Mouse (Mus musculus) left cerebral cortex, adult 11 months (tissue): ENCODE measurements around the gene Golph3l.
A peak's percentile ranks its signal among the peaks of the same experiment; 100 is the strongest.
"Not testable (repeated sequence)": the region's sequence is repeated elsewhere in the genome, so short reads cannot be mapped to it uniquely, and the experiment has no call there.

Experiments
- DNase-seq: peaks from one replicate; pipeline ENCODE4 v3.0.0; 2022; ENCODE audit warnings: low spot score

Gene Golph3l

GRCm38 (mm10) chr3:95588604-95589086, at the start of gene Golph3l:
Golph3l (plus strand) TSS chr3:95588934.
- DNase-seq: peak; percentile 99

GRCm38 (mm10) chr3:95538936-95539335, 49.8 kb upstream of the Golph3l start:
- DNase-seq: no peak

- DNase-seq: no peak
These were observed 48.9 kb upstream of the Golph3l start for GRCm38 (mm10) chr3:95539837-95540236.

- DNase-seq: not testable (repeated sequence)
These were observed 47.5 kb upstream of the Golph3l start for GRCm38 (mm10) chr3:95541186-95541585.

- no peak for DNase-seq
These were observed 46.6 kb upstream of the Golph3l start for GRCm38 (mm10) chr3:95542171-95542570.

GRCm38 (mm10) chr3:95542981-95543380, 45.8 kb upstream of the Golph3l start:
- no peak for DNase-seq

GRCm38 (mm10) chr3:95550176-95550575, 38.6 kb upstream of the Golph3l start:
- no peak for DNase-seq

GRCm38 (mm10) chr3:95553986-95554385, 34.7 kb upstream of the Golph3l start:
- no peak for DNase-seq

- no peak for DNase-seq
These were observed 29.3 kb upstream of the Golph3l start, which contains the start of gene Hormad1 for GRCm38 (mm10) chr3:95559437-95559836. Hormad1 (plus strand) TSS chr3:95559677.

GRCm38 (mm10) chr3:95560738-95561137, 28.0 kb upstream of the Golph3l start:
- DNase-seq: no peak

GRCm38 (mm10) chr3:95561826-95562225, 26.9 kb upstream of the Golph3l start:
- no peak for DNase-seq

GRCm38 (mm10) chr3:95569585-95569984, 19.1 kb upstream of the Golph3l start:
- no peak for DNase-seq

- no peak for DNase-seq
These were observed 755 bp upstream of the Golph3l start for GRCm38 (mm10) chr3:95587754-95588603.

GRCm38 (mm10) chr3:95598734-95599133, 10.0 kb downstream of the Golph3l start:
- DNase-seq: no peak

- DNase-seq: no peak
These were observed 12.6 kb downstream of the Golph3l start for GRCm38 (mm10) chr3:95601287-95601686.

- no peak for DNase-seq
These were observed 17.4 kb downstream of the Golph3l start for GRCm38 (mm10) chr3:95606096-95606495.

GRCm38 (mm10) chr3:95609195-95609594, 20.5 kb downstream of the Golph3l start:
- DNase-seq: no peak

GRCm38 (mm10) chr3:95613996-95614395, 25.3 kb downstream of the Golph3l start:
- no peak for DNase-seq

- DNase-seq: no peak
These were observed 29.8 kb downstream of the Golph3l start for GRCm38 (mm10) chr3:95618511-95618910.

- DNase-seq: no peak
These were observed 32.5 kb downstream of the Golph3l start for GRCm38 (mm10) chr3:95621241-95621640.

GRCm38 (mm10) chr3:95622421-95622820, 33.7 kb downstream of the Golph3l start:
- not testable (repeated sequence) for DNase-seq

- no peak for DNase-seq
These were observed 34.8 kb downstream of the Golph3l start for GRCm38 (mm10) chr3:95623551-95623950.

- not testable (repeated sequence) for DNase-seq
These were observed 35.3 kb downstream of the Golph3l start for GRCm38 (mm10) chr3:95623991-95624515.
